Mouse (Mus musculus): ENCODE results near the gene Gm21958.

DNA sequence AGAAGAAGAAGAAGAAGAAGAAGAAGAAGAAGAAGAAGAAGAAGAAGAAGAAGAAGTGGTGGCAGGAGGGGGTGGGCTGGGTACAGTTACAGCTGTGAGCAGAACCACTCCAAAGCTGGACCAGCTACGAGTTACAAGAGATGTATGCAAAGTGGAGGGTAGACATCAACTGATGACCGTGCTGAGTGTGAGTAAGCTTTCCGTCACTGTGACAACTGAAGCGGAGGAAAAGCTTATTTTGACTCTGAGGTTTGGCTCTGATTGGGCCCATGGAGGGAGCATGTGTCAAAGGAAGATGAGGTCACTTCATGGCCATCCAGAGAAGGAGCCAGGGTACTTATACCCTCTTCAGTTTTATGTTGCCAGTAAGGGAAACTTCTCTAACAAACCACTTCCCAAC, 39.3 kb upstream of the Gm21958 start:
- no peak for TF ChIP-seq CTCF (IDR thresholded peaks at IDR 0.05; ENCODE audit: low read depth)
- TF ChIP-seq EP300 (IDR thresholded peaks at IDR 0.05; ENCODE audit: low read depth) = no peak

Measured in heart, postnatal 0 days (tissue).